Mouse (Mus musculus): ENCODE measurements at regions not wholly inside any gene's neighbourhood (a gene's known extent, or its start where the extent isn't known, plus 50 kb on each side); places are given as distances from the start of the nearest gene placed in this dataset.
A peak's percentile ranks its signal among the peaks of the same experiment; 100 is the strongest.

- DNase-seq: peak; percentile 26 to 35
Observed at GRCm38 (mm10) chr10:117432871-117433546, 53.2 kb upstream of the Cpsf6 start.

- DNase-seq: peak; percentile 75 to 77
Observed at GRCm38 (mm10) chr10:117432415-117432814, 52.6 kb upstream of the Cpsf6 start.

DNA sequence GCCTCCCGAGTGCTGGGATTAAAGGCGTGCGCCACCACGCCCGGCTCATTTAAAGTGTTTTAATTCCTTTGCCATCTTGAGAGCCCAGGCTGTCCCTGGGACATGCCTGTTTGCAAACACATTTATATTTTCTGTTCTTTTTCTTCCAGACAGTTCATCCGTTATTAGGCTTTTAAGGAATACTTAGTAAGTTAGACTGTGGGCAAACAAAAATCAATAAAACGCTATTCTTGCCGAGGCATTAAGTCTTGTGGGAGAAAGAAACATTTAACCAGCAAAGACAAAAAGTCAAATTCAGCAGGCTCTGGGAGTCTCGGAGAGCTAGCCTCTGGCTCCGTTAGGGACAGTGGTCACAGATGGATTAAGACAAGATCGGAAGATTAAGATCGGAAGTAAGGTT is 52.0 kb upstream of the Cpsf6 start:
- no peak for DNase-seq

DNA sequence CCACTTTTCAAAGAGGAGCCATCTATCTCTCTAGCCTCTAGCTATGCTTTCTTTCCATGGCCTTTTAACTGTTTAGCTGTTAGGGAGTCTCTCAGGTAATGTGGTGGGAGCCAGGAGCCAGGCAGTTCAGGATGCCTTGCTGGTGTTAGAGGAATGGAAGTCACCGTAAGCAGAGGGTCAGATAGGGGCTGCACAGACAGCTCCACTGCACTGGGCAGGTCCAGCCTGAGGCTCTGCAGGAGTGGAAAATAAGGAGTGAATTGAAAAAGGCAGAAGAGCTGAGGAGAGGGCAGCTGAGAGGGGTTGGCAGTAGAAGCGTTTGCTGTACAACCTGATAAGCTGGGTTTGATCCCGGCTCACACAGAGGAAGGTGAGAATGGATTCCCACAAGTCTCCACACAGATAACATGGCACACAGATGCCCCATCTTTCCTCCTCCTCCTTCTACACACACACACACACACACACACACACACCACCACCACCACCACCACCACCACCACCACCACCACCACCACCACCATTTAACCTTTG is 51.3 kb upstream of the Cpsf6 start:
- no peak for DNase-seq

DNA sequence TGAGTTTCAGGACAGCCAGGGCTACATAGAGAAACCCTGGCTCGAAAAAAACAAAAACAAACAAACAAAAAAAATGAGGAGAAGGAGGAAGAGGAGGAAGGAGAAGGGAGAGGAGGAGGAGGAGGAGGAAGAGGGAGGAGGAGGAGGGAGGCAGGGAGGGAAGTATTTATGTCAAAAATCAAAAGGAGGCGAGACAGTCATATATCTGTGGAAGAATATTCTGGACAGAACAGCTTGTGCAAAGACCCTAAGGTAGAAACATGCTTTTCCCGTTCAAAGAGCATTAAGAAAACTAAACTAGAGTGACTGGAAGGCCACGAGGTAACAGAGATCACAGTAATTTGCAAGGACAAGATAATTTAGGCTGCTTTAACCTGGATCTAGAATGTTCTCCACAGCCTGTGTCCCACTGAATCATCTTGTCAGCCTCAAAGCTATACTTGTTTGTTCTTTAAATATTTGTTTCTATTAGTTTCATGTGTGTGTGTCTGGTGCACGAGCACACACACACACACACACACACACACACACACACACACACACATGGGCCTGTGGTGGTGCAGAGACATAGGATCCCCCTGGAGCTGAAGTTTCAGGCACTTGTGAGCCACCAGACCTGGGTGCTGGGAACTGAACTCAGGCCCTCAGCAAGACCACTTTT is 50.5 kb upstream of the Cpsf6 start:
- no peak for DNase-seq

GRCm38 (mm10) chr10:117429459-117430183 is 49.8 kb upstream of the Cpsf6 start:
- DNase-seq: no peak
